Mouse (Mus musculus): Measurements from ENCODE around the gene Ociad1. TPM values are rescaled to one million over a fixed set of nuclear protein-coding genes. Genes with fewer than 3 reads are reported as not detected.

Ociad1 gene
- polyA plus RNA-seq, 1 experiment from 2014 or later = 144 TPM

DNA sequence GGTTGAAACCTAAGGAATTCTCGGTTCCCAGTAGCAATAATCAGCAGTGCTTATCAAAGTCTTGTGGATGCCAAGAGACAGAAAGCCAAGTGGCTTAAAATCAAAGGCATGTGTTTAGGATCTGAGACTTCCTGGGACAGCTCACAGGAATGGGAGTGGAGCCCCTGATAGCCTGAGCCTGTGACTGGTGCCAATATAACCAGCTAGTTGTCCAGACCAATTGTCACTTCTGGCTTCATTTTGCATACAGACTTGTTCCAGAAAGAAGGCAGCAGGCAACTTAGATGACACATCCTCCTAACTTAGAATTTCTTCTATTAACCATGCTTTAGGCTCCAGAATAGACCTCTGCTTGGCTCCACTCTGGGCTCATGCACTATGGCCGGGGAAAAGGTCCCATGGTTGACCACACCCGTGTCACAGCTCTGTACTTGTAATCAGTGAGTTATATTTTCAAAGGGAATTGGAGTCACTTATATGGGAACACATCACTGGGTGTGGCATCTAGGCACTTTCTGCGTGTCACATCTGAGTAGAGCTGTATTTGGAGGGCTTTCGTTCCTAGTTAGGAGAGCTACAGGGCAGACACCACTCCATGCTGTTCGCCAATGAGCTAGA is 66.7 kb downstream of the Ociad1 start:
- Histone ChIP-seq H3K9ac (no peak overlapping the region), H3K27me3 (ENCODE audit: insufficient read depth, low read length) (0 out of 2 replicates have a peak, but pooled peaks cover 4% of the 10 kb centered on the region), H3K27ac (ENCODE audit: low read depth) (no peak overlapping the region), H3K4me2 (peak overlapping the region; percentile 43; the same call in 1 of the 2 replicates), H3K4me1 (ENCODE audit: insufficient read depth) (no peaks in the 10 kb centered on the region), H3K4me3 (ENCODE audit: low read depth, low read length) (no peak overlapping the region), H3K9me3 (ENCODE audit: low read depth, low read length) (no peaks in the 10 kb centered on the region), H3K36me3 (ENCODE audit: insufficient read depth) (no peaks in the 10 kb centered on the region)
- DNase-seq (no peak), ATAC-seq (ENCODE audit: insufficient read depth) (no peak)
- 70% methylated on average over 6 of the region's 6 CpGs for WGBS
- no peak for TF ChIP-seq CTCF (IDR thresholded peaks at IDR 0.05; ENCODE audit: low read depth)

DNA sequence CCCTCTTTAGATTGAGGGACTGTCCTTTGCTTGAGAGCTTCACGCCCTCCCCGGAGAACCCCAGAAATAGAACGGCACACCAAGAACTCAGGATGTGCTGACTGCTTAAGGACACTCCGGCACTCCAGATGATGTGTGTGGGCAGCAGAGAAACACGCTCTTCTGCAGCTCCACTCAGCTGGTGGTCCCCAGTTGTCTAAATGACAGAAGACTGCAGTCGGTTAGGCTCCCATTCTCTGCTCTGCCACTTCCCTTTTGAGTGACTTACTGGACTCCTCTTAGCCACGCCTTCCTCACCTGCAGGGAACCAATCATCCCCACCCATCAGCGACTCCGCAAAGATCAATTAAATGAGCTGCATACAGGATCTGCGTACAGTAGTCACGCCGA is 67.2 kb downstream of the Ociad1 start:
- TF ChIP-seq CTCF (IDR thresholded peaks at IDR 0.05; ENCODE audit: low read depth) = no peak
- 0 out of 2 replicates have a peak, but pooled peaks cover 4% of the 10 kb centered on the region for H3K27me3 ChIP-seq (ENCODE audit: insufficient read depth, low read length)

DNA sequence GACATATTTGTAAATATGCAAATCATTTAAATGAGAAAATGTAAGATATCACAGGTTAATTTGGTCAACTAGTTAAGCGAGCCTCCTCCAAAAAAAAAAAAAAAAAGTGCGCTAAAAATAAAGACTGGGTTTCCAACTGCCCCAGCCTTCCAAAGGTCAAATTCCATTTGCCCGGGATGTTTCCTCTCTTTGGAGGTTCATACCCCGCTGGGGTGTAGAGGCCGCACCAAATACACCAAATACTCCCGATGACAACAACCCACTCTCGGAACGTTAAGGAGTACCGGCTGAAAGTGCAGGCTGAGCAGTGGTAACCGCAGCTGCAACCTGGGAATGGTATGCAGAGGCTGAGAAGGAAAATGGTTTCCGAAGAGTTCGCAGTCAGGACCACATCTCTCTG is 67.7 kb downstream of the Ociad1 start:
- DNase-seq = no peak
- H3K36me3 ChIP-seq (ENCODE audit: insufficient read depth) = no peaks in the 10 kb centered on the region
- H3K27me3 ChIP-seq (ENCODE audit: insufficient read depth, low read length) = 0 out of 2 replicates have a peak, but pooled peaks cover 4% of the 10 kb centered on the region
- TF ChIP-seq CTCF (IDR thresholded peaks at IDR 0.05; ENCODE audit: low read depth) = no peak
- peak overlapping the region; percentile 43 for H3K4me2 ChIP-seq
- H3K4me1 ChIP-seq (ENCODE audit: insufficient read depth) = no peaks in the 10 kb centered on the region
- H3K4me3 ChIP-seq (ENCODE audit: low read depth, low read length) = no peak overlapping the region
- 22% methylated on average over 12 of the region's 12 CpGs for WGBS
- H3K9ac ChIP-seq = no peak overlapping the region
- ATAC-seq (ENCODE audit: insufficient read depth) = no peak
- no peak overlapping the region for H3K27ac ChIP-seq (ENCODE audit: low read depth)
- no peaks in the 10 kb centered on the region for H3K9me3 ChIP-seq (ENCODE audit: low read depth, low read length)

More for the DNA sequence above, 67.2 kb downstream of the Ociad1 start:
- H3K36me3 ChIP-seq (ENCODE audit: insufficient read depth) = no peaks in the 10 kb centered on the region
- H3K27ac ChIP-seq (ENCODE audit: low read depth) = no peak overlapping the region
- no peak overlapping the region for H3K4me3 ChIP-seq (ENCODE audit: low read depth, low read length)
- no peak overlapping the region for H3K9ac ChIP-seq
- peak overlapping the region; percentile 43 for H3K4me2 ChIP-seq
- ATAC-seq (ENCODE audit: insufficient read depth) (no peak), DNase-seq (no peak)
- H3K4me1 ChIP-seq (ENCODE audit: insufficient read depth) = no peaks in the 10 kb centered on the region
- 35% methylated on average over 12 of the region's 12 CpGs for WGBS
- H3K9me3 ChIP-seq (ENCODE audit: low read depth, low read length) = no peaks in the 10 kb centered on the region

DNA sequence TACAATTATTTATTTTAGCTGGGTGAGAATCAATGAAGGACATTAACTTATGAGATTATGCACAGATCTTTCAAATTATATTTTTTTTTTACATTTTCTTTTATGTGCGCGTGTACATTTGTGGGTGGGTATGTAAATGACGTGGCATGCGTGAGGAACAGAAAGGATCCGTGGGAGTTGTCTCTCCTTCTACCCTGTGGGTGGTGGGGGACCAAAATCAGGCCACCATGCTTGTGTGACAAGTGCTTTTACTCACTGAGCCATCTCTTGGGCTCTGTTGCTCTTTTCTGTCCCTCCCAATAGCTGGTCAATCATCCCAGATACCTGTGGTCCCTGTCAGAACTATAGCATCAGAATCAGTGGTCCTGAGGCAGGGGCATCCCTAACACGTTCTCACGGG is 69.8 kb downstream of the Ociad1 start:
- Histone ChIP-seq H3K27me3 (ENCODE audit: insufficient read depth, low read length) (0 out of 2 replicates have a peak, but pooled peaks cover 4% of the 10 kb centered on the region), H3K27ac (ENCODE audit: low read depth) (no peak overlapping the region), H3K4me1 (ENCODE audit: insufficient read depth) (no peaks in the 10 kb centered on the region), H3K4me2 (no peak overlapping the region), H3K4me3 (ENCODE audit: low read depth, low read length) (no peak overlapping the region), H3K36me3 (ENCODE audit: insufficient read depth) (no peaks in the 10 kb centered on the region), H3K9ac (no peak overlapping the region), H3K9me3 (ENCODE audit: low read depth, low read length) (no peaks in the 10 kb centered on the region)
- no peak for DNase-seq
- no peak for ATAC-seq (ENCODE audit: insufficient read depth)
- no peak for TF ChIP-seq CTCF (IDR thresholded peaks at IDR 0.05; ENCODE audit: low read depth)
- WGBS = 83% methylated on average over 7 of the region's 7 CpGs

DNA sequence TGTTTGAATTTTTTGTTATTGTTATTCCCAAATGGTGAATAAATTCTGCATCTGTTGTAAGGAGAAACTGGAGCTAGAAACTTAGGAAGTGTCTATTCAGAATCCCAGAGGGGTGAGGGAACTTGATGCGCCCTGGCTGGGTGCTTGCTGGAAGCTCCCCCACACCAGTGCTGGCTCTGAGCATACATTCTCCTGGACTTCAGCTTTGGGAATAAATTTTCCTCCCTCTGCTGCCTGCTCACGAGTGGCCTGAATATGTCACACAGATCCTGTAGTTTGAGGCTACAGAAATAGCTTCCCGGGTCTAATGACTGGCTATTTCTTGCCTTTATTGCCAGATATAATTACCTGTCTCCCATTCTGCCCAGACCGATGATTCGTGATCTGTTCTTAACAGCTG is 70.2 kb downstream of the Ociad1 start:
- Histone ChIP-seq H3K4me2 (no peak overlapping the region), H3K9ac (no peak overlapping the region), H3K27me3 (ENCODE audit: insufficient read depth, low read length) (0 out of 2 replicates have a peak, but pooled peaks cover 4% of the 10 kb centered on the region), H3K27ac (ENCODE audit: low read depth) (no peak overlapping the region), H3K4me1 (ENCODE audit: insufficient read depth) (no peaks in the 10 kb centered on the region), H3K36me3 (ENCODE audit: insufficient read depth) (no peaks in the 10 kb centered on the region), H3K9me3 (ENCODE audit: low read depth, low read length) (no peaks in the 10 kb centered on the region), H3K4me3 (ENCODE audit: low read depth, low read length) (no peak overlapping the region)
- ATAC-seq (ENCODE audit: insufficient read depth) = no peak
- no peak for TF ChIP-seq CTCF (IDR thresholded peaks at IDR 0.05; ENCODE audit: low read depth)
- 87% methylated on average over 5 of the region's 5 CpGs for WGBS
- no peak for DNase-seq

Other genes starting within 250 kb of the Ociad1 start
- 21.4 and 22.6 TPM in 2 replicates for gene Fryl, start 36.2 kb upstream of the Ociad1 start, polyA plus RNA-seq (2014; fragmentation: Nextera tagmentation; extraction: Ambion mirVana)
- gene Ociad2, start 48.2 kb downstream of the Ociad1 start, polyA plus RNA-seq (2014; fragmentation: Nextera tagmentation; extraction: Ambion mirVana) = 29.3 and 31.4 TPM in 2 replicates
- gene Cwh43, start 113.3 kb downstream of the Ociad1 start, polyA plus RNA-seq (2014; fragmentation: Nextera tagmentation; extraction: Ambion mirVana) = 0.18 TPM in 1 of 2 replicates, not detected in the other
- 32.4 and 34.5 TPM in 2 replicates for gene Dcun1d4, start 188.2 kb downstream of the Ociad1 start, polyA plus RNA-seq (2014; fragmentation: Nextera tagmentation; extraction: Ambion mirVana)